Mouse (Mus musculus) layer of hippocampus, postnatal 14 days (tissue): ENCODE data around the gene Slain1. TPM values are rescaled to one million over a fixed set of nuclear protein-coding genes. Genes with fewer than 3 reads are reported as not detected.

Experiments used
- DNase-seq, 2 experiments: peaks; one replicate each; pipeline ENCODE4 v3.0.0; 2021 to 2022; ENCODE audit warnings: low spot score in 2 of 2, mixed read lengths in 1 of 2
- total RNA-seq, 2 experiments: library from RNA; stranded (reverse); gene quantifications; 2 replicates each; pipeline ENCODE4 v1.2.3; 2021

The Slain1 gene
- total RNA-seq, 2 experiments from 2014 or later = 54.8 to 55.4 TPM

- DNase-seq = no peak
These were observed 14.4 kb downstream of the Slain1 start for GRCm38 (mm10) chr14:103664391-103664790.

GRCm38 (mm10) chr14:103666347-103666954 is 16.4 kb downstream of the Slain1 start:
- no peak for DNase-seq

- no peak for DNase-seq
These were observed 17.0 kb downstream of the Slain1 start for GRCm38 (mm10) chr14:103667036-103667435.

- DNase-seq = peak in 1 of 2 experiments; percentile 65
These were observed 29.6 kb downstream of the Slain1 start for GRCm38 (mm10) chr14:103679395-103680217.

GRCm38 (mm10) chr14:103680285-103680819 is 30.3 kb downstream of the Slain1 start:
- no peak for DNase-seq

GRCm38 (mm10) chr14:103682633-103683390 is 32.8 kb downstream of the Slain1 start:
- DNase-seq = no peak

- no peak for DNase-seq
These were observed 37.0 kb downstream of the Slain1 start for GRCm38 (mm10) chr14:103686994-103687393.

- DNase-seq = peak; percentile 62 to 72
These were observed 44.3 kb downstream of the Slain1 start for GRCm38 (mm10) chr14:103694295-103694694.

GRCm38 (mm10) chr14:103695620-103696019 is 45.6 kb downstream of the Slain1 start:
- DNase-seq = no peak

- DNase-seq = no peak
These were observed 47.1 kb downstream of the Slain1 start for GRCm38 (mm10) chr14:103697101-103697500.

- no peak for DNase-seq
These were observed 49.3 kb downstream of the Slain1 start for GRCm38 (mm10) chr14:103699308-103699707.

GRCm38 (mm10) chr14:103702516-103702915 is 52.5 kb downstream of the Slain1 start:
- DNase-seq = no peak

- DNase-seq = no peak
These were observed 54.7 kb downstream of the Slain1 start for GRCm38 (mm10) chr14:103704771-103705170.

- no peak for DNase-seq
These were observed 56.3 kb downstream of the Slain1 start for GRCm38 (mm10) chr14:103706347-103706746.

GRCm38 (mm10) chr14:103708601-103709000 is 58.6 kb downstream of the Slain1 start:
- DNase-seq = no peak

GRCm38 (mm10) chr14:103709261-103709660 is 59.2 kb downstream of the Slain1 start:
- no peak for DNase-seq

- DNase-seq = no peak
These were observed 63.0 kb downstream of the Slain1 start for GRCm38 (mm10) chr14:103712986-103713385.

GRCm38 (mm10) chr14:103717516-103717915 is 67.5 kb downstream of the Slain1 start:
- peak in 1 of 2 experiments; percentile 42 for DNase-seq

GRCm38 (mm10) chr14:103717979-103718378 is 68.0 kb downstream of the Slain1 start:
- no peak for DNase-seq

GRCm38 (mm10) chr14:103718393-103718792 is 68.4 kb downstream of the Slain1 start:
- no peak for DNase-seq

GRCm38 (mm10) chr14:103718836-103719575 is 69.0 kb downstream of the Slain1 start:
- peak; percentile 90 to 93 for DNase-seq
